Mouse (Mus musculus) E14TG2a.4 (cell line): ENCODE data around the gene Gcm1.

Experiments used
- CTCF ChIP-seq: conservative IDR thresholded peaks from 2 replicates; pipeline ENCODE4 v1.5.1; 2014; ENCODE audit warnings: low read length
- POU5F1 ChIP-seq: IDR thresholded peaks from 2 replicates; pipeline ENCODE4 v1.6.1; 2014; ENCODE audit warnings: low read length, borderline replicate concordance

- TF ChIP-seq CTCF (no peak), POU5F1 (no peak)
Observed at GRCm38 (mm10) chr9:78016288-78016687, 35.4 kb upstream of the Gcm1 start.
